Mouse (Mus musculus) monocyte, adult 5-6 weeks (primary cell): ENCODE data around the gene Cyp2d22. TPM values are rescaled to one million over a fixed set of nuclear protein-coding genes. Genes with fewer than 3 reads are reported as not detected.
A peak's percentile ranks its signal among the peaks of the same experiment; 100 is the strongest.

ENCODE experiments used
- ATAC-seq: fragments of 153-309, 156-312 bp; replicated peaks from 2 replicates; pipeline ENCODE4 v1.8.0; 2017; ENCODE audit warnings: mild to moderate bottlenecking; ENCODE audit not compliant: low TSS enrichment, insufficient number of reproducible peaks, severe bottlenecking, poor library complexity, low FRiP score
- total RNA-seq: library from RNA; stranded (forward); fragments of 200-1000, 200-491, 200-594 nt; gene quantifications from 3 replicates; pipeline ENCODE4 v1.2.3, GENCODE M21; 2017

The Cyp2d22 gene
- total RNA-seq, 1 experiment from 2014 or later = 0.57 TPM

GRCm38 (mm10) chr15:82351480-82351879, 28.6 kb downstream of the Cyp2d22 start:
- no peak for ATAC-seq

GRCm38 (mm10) chr15:82350349-82350748, 29.7 kb downstream of the Cyp2d22 start:
- no peak for ATAC-seq

- no peak for ATAC-seq
Observed at GRCm38 (mm10) chr15:82348999-82349341, 31.1 kb downstream of the Cyp2d22 start.

- no peak for ATAC-seq
Observed at GRCm38 (mm10) chr15:82348258-82348998, 31.6 kb downstream of the Cyp2d22 start.

- no peak for ATAC-seq
Observed at GRCm38 (mm10) chr15:82347852-82348251, 32.2 kb downstream of the Cyp2d22 start.

GRCm38 (mm10) chr15:82347303-82347676, 32.8 kb downstream of the Cyp2d22 start:
- ATAC-seq = no peak

- ATAC-seq = no peak
Observed at GRCm38 (mm10) chr15:82346580-82347302, 33.3 kb downstream of the Cyp2d22 start.

GRCm38 (mm10) chr15:82345820-82346470, 34.1 kb downstream of the Cyp2d22 start:
- ATAC-seq = peak; percentile 77

- ATAC-seq = no peak
Observed at GRCm38 (mm10) chr15:82344971-82345370, 35.1 kb downstream of the Cyp2d22 start.

- no peak for ATAC-seq
Observed at GRCm38 (mm10) chr15:82343368-82344287, 36.4 kb downstream of the Cyp2d22 start.

- ATAC-seq = no peak
Observed at GRCm38 (mm10) chr15:82342543-82342935, 37.5 kb downstream of the Cyp2d22 start.

- ATAC-seq = peak; percentile 16
Observed at GRCm38 (mm10) chr15:82341675-82342542, 38.2 kb downstream of the Cyp2d22 start.

GRCm38 (mm10) chr15:82341036-82341501, 39.0 kb downstream of the Cyp2d22 start:
- ATAC-seq = peak; percentile 7; the same call in 1 of the 2 replicates

GRCm38 (mm10) chr15:82340414-82341035, 39.5 kb downstream of the Cyp2d22 start:
- no peak for ATAC-seq

- ATAC-seq = peak; percentile 19
Observed at GRCm38 (mm10) chr15:82339634-82340254, 40.3 kb downstream of the Cyp2d22 start.

- ATAC-seq = no peak
Observed at GRCm38 (mm10) chr15:82339150-82339549, 40.9 kb downstream of the Cyp2d22 start.

GRCm38 (mm10) chr15:82338593-82339112, 41.4 kb downstream of the Cyp2d22 start, which contains the start of the genes Naga, Pheta2 and Smdt1:
Gene Naga, minus strand, starts transcription at chr15:82338925.
Gene Pheta2, plus strand, starts transcription at chr15:82338942.
Gene Smdt1, plus strand, starts transcription at chr15:82338959.
- peak; percentile 59 for ATAC-seq
